Mouse (Mus musculus) C2C12 (cell line): ENCODE measurements around the gene Rbm20. TPM values are rescaled to one million over a fixed set of nuclear protein-coding genes. Genes with fewer than 3 reads are reported as not detected.

ENCODE experiments used
- H3K27me3 ChIP-seq: one replicate; pipeline ENCODE4 v1.6.1; 2011; ENCODE audit not compliant: control insufficient read depth, insufficient read depth, insufficient read length
- H3K36me3 ChIP-seq: one replicate; pipeline ENCODE4 v1.6.1; 2011; ENCODE audit not compliant: control insufficient read depth, insufficient read depth
- H3K4me3 ChIP-seq: one replicate; pipeline ENCODE4 v1.5.1; 2011; ENCODE audit warnings: mild to moderate bottlenecking, control low read depth; ENCODE audit not compliant: poor library complexity, insufficient read depth, severe bottlenecking
- H3K79me2 ChIP-seq: one replicate; pipeline ENCODE4 v1.6.1; 2011; ENCODE audit not compliant: control insufficient read depth, insufficient read depth
- H3K79me3 ChIP-seq: one replicate; pipeline ENCODE4 v1.6.1; 2011; ENCODE audit warnings: low read depth, control low read depth
- H3ac ChIP-seq: one replicate; pipeline ENCODE3; 2011; ENCODE audit warnings: low read depth; ENCODE audit not compliant: control insufficient read depth, insufficient read length
- CEBPB ChIP-seq: IDR thresholded peaks from one replicate; pipeline ENCODE4 v1.6.1; 2011; ENCODE audit warnings: low read depth, mild to moderate bottlenecking, control low read depth, moderate library complexity
- CTCF ChIP-seq: IDR thresholded peaks from one replicate; pipeline ENCODE4 v1.5.1; 2011; ENCODE audit not compliant: control insufficient read depth, insufficient read depth, insufficient read length
- FOSL1 ChIP-seq: IDR thresholded peaks from one replicate; pipeline ENCODE4 v1.8.0; 2011; ENCODE audit warnings: mild to moderate bottlenecking, low read length; ENCODE audit not compliant: poor library complexity, insufficient read depth, severe bottlenecking
- MAX ChIP-seq: IDR thresholded peaks from one replicate; pipeline ENCODE4 v1.6.1; 2011; ENCODE audit warnings: mild to moderate bottlenecking, control low read depth
- MYOD1 ChIP-seq: IDR thresholded peaks from one replicate; pipeline ENCODE4 v1.6.1; 2011; ENCODE audit warnings: low read depth; ENCODE audit not compliant: control insufficient read depth, insufficient read length
- MYOG ChIP-seq: IDR thresholded peaks from one replicate; pipeline ENCODE4 v1.6.1; 2011; ENCODE audit not compliant: control insufficient read depth, insufficient read length; ENCODE audit errors: extremely low read depth
- USF1 ChIP-seq: IDR thresholded peaks from one replicate; pipeline ENCODE4 v1.6.1; 2011; ENCODE audit warnings: low read depth, mild to moderate bottlenecking, control low read depth, moderate library complexity
- polyA plus RNA-seq: library from polyadenylated mRNA; unstranded; fragments of >200 nt; fragmentation: generic; extraction: Trizol; gene quantifications from one replicate; pipeline ENCODE4 v1.2.1, GENCODE M21; 2012; ENCODE audit warnings: missing spikeins

The Rbm20 gene
- polyA plus RNA-seq, 1 experiment = 23.1 TPM

- no peak overlapping the region for H3K4me3 ChIP-seq
- H3K27me3 ChIP-seq = no peaks in the 10 kb centered on the region
- no peak for TF ChIP-seq CEBPB
- H3K36me3 ChIP-seq = peaks cover 29% of the 10 kb centered on the region
- no peaks in the 10 kb centered on the region for H3K79me3 ChIP-seq
- H3ac ChIP-seq = no peak overlapping the region
- H3K79me2 ChIP-seq = no peaks in the 10 kb centered on the region
Measured at GRCm38 (mm10) chr19:53861346-53861745, 184.2 kb downstream of the Rbm20 start.

GRCm38 (mm10) chr19:53862573-53863246 lies 185.6 kb downstream of the Rbm20 start:
- Histone ChIP-seq H3ac (no peak overlapping the region), H3K27me3 (no peaks in the 10 kb centered on the region), H3K36me3 (peaks cover 29% of the 10 kb centered on the region), H3K79me3 (no peaks in the 10 kb centered on the region), H3K4me3 (no peak overlapping the region), H3K79me2 (no peaks in the 10 kb centered on the region)
- TF ChIP-seq CEBPB (no peak), MAX (no peak), CTCF (no peak), FOSL1 (no peak), USF1 (no peak), MYOG (no peak), MYOD1 (no peak)

- Histone ChIP-seq H3K4me3 (no peak overlapping the region), H3ac (no peak overlapping the region), H3K27me3 (no peaks in the 10 kb centered on the region), H3K79me2 (no peaks in the 10 kb centered on the region), H3K79me3 (no peaks in the 10 kb centered on the region), H3K36me3 (peaks cover 15% of the 10 kb centered on the region)
- TF ChIP-seq MYOG (no peak), USF1 (no peak), FOSL1 (no peak), MAX (no peak), CTCF (no peak), CEBPB (no peak), MYOD1 (no peak)
Measured at GRCm38 (mm10) chr19:53867238-53867637, 190.1 kb downstream of the Rbm20 start.

GRCm38 (mm10) chr19:53868125-53868524 lies 191.0 kb downstream of the Rbm20 start:
- Histone ChIP-seq H3K79me2 (no peaks in the 10 kb centered on the region), H3K36me3 (peaks cover 10% of the 10 kb centered on the region), H3ac (no peak overlapping the region), H3K79me3 (no peaks in the 10 kb centered on the region), H3K27me3 (no peaks in the 10 kb centered on the region), H3K4me3 (no peak overlapping the region)
- TF ChIP-seq CTCF (no peak), CEBPB (no peak), MYOG (no peak), FOSL1 (no peak), MAX (no peak), USF1 (no peak), MYOD1 (no peak)

- Histone ChIP-seq H3K79me3 (no peaks in the 10 kb centered on the region), H3K79me2 (no peaks in the 10 kb centered on the region), H3K36me3 (peaks cover 3% of the 10 kb centered on the region), H3ac (no peak overlapping the region), H3K4me3 (no peak overlapping the region), H3K27me3 (no peaks in the 10 kb centered on the region)
- TF ChIP-seq FOSL1 (no peak), CTCF (no peak), USF1 (no peak), MYOD1 (no peak), CEBPB (no peak), MYOG (no peak), MAX (no peak)
Measured at GRCm38 (mm10) chr19:53868796-53869195, 191.7 kb downstream of the Rbm20 start.

- no peaks in the 10 kb centered on the region for H3K79me2 ChIP-seq
- no peaks in the 10 kb centered on the region for H3K79me3 ChIP-seq
- H3K4me3 ChIP-seq = no peak overlapping the region
- H3K36me3 ChIP-seq = no peaks in the 10 kb centered on the region
- H3ac ChIP-seq = no peak overlapping the region
- TF ChIP-seq CTCF (no peak), USF1 (no peak), MAX (no peak), MYOG (no peak), MYOD1 (no peak), CEBPB (no peak), FOSL1 (no peak)
- no peaks in the 10 kb centered on the region for H3K27me3 ChIP-seq
Measured at GRCm38 (mm10) chr19:53869427-53870385, 192.6 kb downstream of the Rbm20 start.
